20 mouse cellular contexts compared by ENCODE assay signal in genomic region chr11:21057511-21058414, GRCm38 (mm10). TPM values are rescaled to one million over a fixed set of nuclear protein-coding genes. Genes with fewer than 3 reads are reported as not detected.
DNase-seq lines count a peak whose midpoint lies in the region; ATAC-seq and TF ChIP-seq lines count a peak whose summit lies in the region.
"Had no signal": no experiment of that assay in that cellular context is flagged by ENCODE, and none has a peak within 500 bp of the region (broad histone marks: within the 10 kb centered on the region; RNA-seq: fewer than 3 reads in every experiment).

No protein-coding gene starts in this region.

- H3K4me3 ChIP-seq in liver, embryonic 13.5 days (replicated peaks), result no peak overlapping the region
- no peak overlapping the region for H3K4me3 ChIP-seq in liver, embryonic 11.5 days (ENCODE audit: low read depth, low read length)
- H3K4me3 ChIP-seq in intestine, embryonic 15.5 days (replicated peaks), result no peak overlapping the region
- no peak overlapping the region for H3K4me3 ChIP-seq in liver, embryonic 16.5 days (ENCODE audit: low read depth, low read length)
- H3K4me3 ChIP-seq in stomach, postnatal 0 days (ENCODE audit: low read depth, low read length), result no peak overlapping the region
- H3K4me3 ChIP-seq: gastrocnemius, adult 2 months; hindbrain, embryonic 12.5 days; midbrain, embryonic 13.5 days had no signal

- no peaks in the 10 kb centered on the region for H3K9me3 ChIP-seq in liver, embryonic 13.5 days (replicated peaks)
- no peaks in the 10 kb centered on the region for H3K9me3 ChIP-seq in liver, embryonic 11.5 days (ENCODE audit: control insufficient read depth, low read length)
- no peaks in the 10 kb centered on the region for H3K9me3 ChIP-seq in intestine, embryonic 15.5 days
- H3K9me3 ChIP-seq in liver, embryonic 16.5 days (replicated peaks; ENCODE audit: control insufficient read depth, low read length), result no peaks in the 10 kb centered on the region
- no peaks in the 10 kb centered on the region for H3K9me3 ChIP-seq in stomach, postnatal 0 days (ENCODE audit: control insufficient read depth, low read length)
- H3K9me3 ChIP-seq: hindbrain, embryonic 12.5 days; midbrain, embryonic 13.5 days had no signal

- no peaks in the 10 kb centered on the region for H3K27me3 ChIP-seq in liver, embryonic 13.5 days
- no peaks in the 10 kb centered on the region for H3K27me3 ChIP-seq in liver, embryonic 11.5 days (replicated peaks; ENCODE audit: control insufficient read depth, insufficient read depth, low read length)
- no peaks in the 10 kb centered on the region for H3K27me3 ChIP-seq in intestine, embryonic 15.5 days (replicated peaks)
- H3K27me3 ChIP-seq in liver, embryonic 16.5 days (ENCODE audit: control insufficient read depth, insufficient read depth, low read depth, low read length), result no peaks in the 10 kb centered on the region
- H3K27me3 ChIP-seq in stomach, postnatal 0 days (ENCODE audit: control insufficient read depth, insufficient read depth, low read length), result no peaks in the 10 kb centered on the region
- H3K27me3 ChIP-seq: hindbrain, embryonic 12.5 days; midbrain, embryonic 13.5 days had no signal

- H3K4me2 ChIP-seq in liver, embryonic 13.5 days, result peak overlapping the region; percentile 14; the same call in 1 of the 2 replicates
- no peak overlapping the region for H3K4me2 ChIP-seq in liver, embryonic 11.5 days
- peak overlapping the region; percentile 34; the same call in 1 of the 2 replicates for H3K4me2 ChIP-seq in intestine, embryonic 15.5 days (replicated peaks)
- no peak overlapping the region for H3K4me2 ChIP-seq in liver, embryonic 16.5 days (ENCODE audit: low read depth, low read length)
- H3K4me2 ChIP-seq in stomach, postnatal 0 days (replicated peaks; ENCODE audit: low read depth), result peak overlapping the region; percentile 36
- H3K4me2 ChIP-seq: hindbrain, embryonic 12.5 days; midbrain, embryonic 13.5 days had no signal

- ATAC-seq in liver, embryonic 13.5 days (ENCODE audit: low read depth), result no peak
- ATAC-seq in liver, embryonic 11.5 days (replicated peaks; ENCODE audit: low FRiP score), result no peak
- ATAC-seq in intestine, embryonic 15.5 days, result peak; percentile 96
- peak; percentile 69 for ATAC-seq in liver, embryonic 16.5 days (ENCODE audit: low read depth)
- peak; percentile 84 for ATAC-seq in stomach, postnatal 0 days (ENCODE audit: low FRiP score, low TSS enrichment)
- no peak for ATAC-seq in cerebellum, adult (ENCODE audit: insufficient number of reproducible peaks, low FRiP score, low TSS enrichment)
- ATAC-seq: forebrain, embryonic 14.5 days; midbrain, embryonic 13.5 days had no signal

- H3K4me1 ChIP-seq in liver, embryonic 13.5 days (replicated peaks), result no peaks in the 10 kb centered on the region
- no peaks in the 10 kb centered on the region for H3K4me1 ChIP-seq in liver, embryonic 11.5 days (replicated peaks; ENCODE audit: control insufficient read depth, insufficient read depth, low read length)
- peaks cover 6% of the 10 kb centered on the region; the same call in 1 of the 2 replicates for H3K4me1 ChIP-seq in intestine, embryonic 15.5 days (replicated peaks)
- no peaks in the 10 kb centered on the region; the same call in 1 of the 2 replicates for H3K4me1 ChIP-seq in liver, embryonic 16.5 days (ENCODE audit: control insufficient read depth, low read depth, low read length)
- H3K4me1 ChIP-seq in stomach, postnatal 0 days (replicated peaks; ENCODE audit: control insufficient read depth, insufficient read depth), result no peaks in the 10 kb centered on the region
- H3K4me1 ChIP-seq: hindbrain, embryonic 12.5 days had no signal

- no peak for DNase-seq in liver, embryonic 13.5 days
- DNase-seq in liver, embryonic 11.5 days (ENCODE audit: low spot score), result no peak
- DNase-seq in stomach, postnatal 0 days (ENCODE audit: low spot score), result peak; percentile 69
- no peak for DNase-seq in right cerebral cortex, adult 18-20 months
- DNase-seq: adrenal gland, postnatal 25 days; cerebellum, adult 9-10 months; gastrocnemius, adult 2 months; kidney, adult 9 months; kidney, postnatal 14 days; left cerebral cortex, postnatal 4 days; lung, postnatal 14 days; thymus, adult 18-20 months; thymus, postnatal 36 days had no signal

- H3K27ac ChIP-seq in liver, embryonic 13.5 days, result no peak overlapping the region
- H3K27ac ChIP-seq in liver, embryonic 11.5 days (ENCODE audit: low read depth, low read length), result no peak overlapping the region
- peak overlapping the region; percentile 77 for H3K27ac ChIP-seq in intestine, embryonic 15.5 days
- no peak overlapping the region for H3K27ac ChIP-seq in liver, embryonic 16.5 days (ENCODE audit: low read length)
- H3K27ac ChIP-seq in stomach, postnatal 0 days (replicated peaks), result peak overlapping the region; percentile 20; the same call in 1 of the 2 replicates
- H3K27ac ChIP-seq: gastrocnemius, adult 2 months; hindbrain, embryonic 12.5 days; liver, embryonic 14.5 days; midbrain, embryonic 13.5 days had no signal

- H3K36me3 ChIP-seq in liver, embryonic 13.5 days, result no peaks in the 10 kb centered on the region
- no peaks in the 10 kb centered on the region for H3K36me3 ChIP-seq in liver, embryonic 11.5 days (ENCODE audit: control insufficient read depth, insufficient read depth, low read length)
- no peaks in the 10 kb centered on the region for H3K36me3 ChIP-seq in intestine, embryonic 15.5 days
- H3K36me3 ChIP-seq in liver, embryonic 16.5 days (ENCODE audit: control insufficient read depth, insufficient read depth), result no peaks in the 10 kb centered on the region
- no peaks in the 10 kb centered on the region for H3K36me3 ChIP-seq in stomach, postnatal 0 days (ENCODE audit: control insufficient read depth, insufficient read depth, low read length)
- H3K36me3 ChIP-seq: hindbrain, embryonic 12.5 days; midbrain, embryonic 13.5 days had no signal

- H3K9ac ChIP-seq in liver, embryonic 13.5 days, result no peak overlapping the region
- H3K9ac ChIP-seq in liver, embryonic 11.5 days (ENCODE audit: low read depth, low read length), result no peak overlapping the region
- no peak overlapping the region for H3K9ac ChIP-seq in intestine, embryonic 15.5 days
- no peak overlapping the region for H3K9ac ChIP-seq in liver, embryonic 16.5 days (ENCODE audit: low read depth, low read length)
- H3K9ac ChIP-seq in stomach, postnatal 0 days (ENCODE audit: low read length), result no peak overlapping the region
- H3K9ac ChIP-seq: hindbrain, embryonic 12.5 days; liver, embryonic 14.5 days; midbrain, embryonic 13.5 days had no signal

- WGBS in liver, embryonic 13.5 days (ENCODE audit: insufficient replicate concordance), result 69% methylated on average over 17 of the region's 17 CpGs
- 75% methylated on average over 17 of the region's 17 CpGs for WGBS in liver, embryonic 11.5 days
- WGBS in intestine, embryonic 15.5 days, result 41% methylated on average over 17 of the region's 17 CpGs
- 52% methylated on average over 17 of the region's 17 CpGs for WGBS in liver, embryonic 16.5 days (ENCODE audit: insufficient replicate concordance)
- 47% methylated on average over 17 of the region's 17 CpGs for WGBS in stomach, postnatal 0 days

- no peak for TF ChIP-seq EP300 in stomach, postnatal 0 days (optimal IDR thresholded peaks at IDR 0.05)

- TF ChIP-seq CTCF in stomach, postnatal 0 days (IDR thresholded peaks at IDR 0.05; ENCODE audit: low read depth), result no peak

RNA-seq across cellular contexts. Expression of gene Peli1, which starts 33.3 kb away (rescaled TPM):
- polyA plus RNA-seq in liver, embryonic 13.5 days (2015; fragmentation: Nextera tagmentation; extraction: Ambion mirVana), result 10.5 and 12.0 TPM in 2 replicates
- 25.2 and 26.7 TPM in 2 replicates for polyA plus RNA-seq in liver, embryonic 11.5 days (2014; fragmentation: Nextera tagmentation; extraction: Ambion mirVana)
- polyA plus RNA-seq in intestine, embryonic 15.5 days (2015; fragmentation: Nextera tagmentation; extraction: Ambion mirVana), result 33.8 and 35.8 TPM in 2 replicates
- polyA plus RNA-seq in liver, embryonic 16.5 days (2015; fragmentation: Nextera tagmentation; extraction: Ambion mirVana), result 9.4 and 9.6 TPM in 2 replicates
- polyA plus RNA-seq in stomach, postnatal 0 days (2015; fragmentation: Nextera tagmentation; extraction: Ambion mirVana), result 23.8 and 25.3 TPM in 2 replicates

Comparison
In these comparisons a context has a peak if more than half of its experiments do, and no peak if none do; other contexts are left out.
1. ATAC-seq: peak in intestine, embryonic 15.5 days (single experiment), liver, embryonic 16.5 days (single experiment) and stomach, postnatal 0 days (single experiment); none in liver, embryonic 13.5 days (single experiment), liver, embryonic 11.5 days (single experiment) and cerebellum, adult (single experiment).
2. H3K4me2 ChIP-seq: peak in liver, embryonic 13.5 days (single experiment), intestine, embryonic 15.5 days (single experiment) and stomach, postnatal 0 days (single experiment); none in liver, embryonic 11.5 days (single experiment) and liver, embryonic 16.5 days (single experiment).
3. H3K27ac ChIP-seq: peak in intestine, embryonic 15.5 days (single experiment) and stomach, postnatal 0 days (single experiment); none in liver, embryonic 13.5 days (single experiment), liver, embryonic 11.5 days (single experiment) and liver, embryonic 16.5 days (single experiment).